Mouse (Mus musculus) CH12.LX (cell line): ENCODE results near the gene Kpnb1.

Experiments used
- CHD1 ChIP-seq: IDR thresholded peaks from 2 replicates; pipeline ENCODE4 v1.6.1; 2012; ENCODE audit warnings: low read depth, low read length, improper control_type of control experiment, inconsistent platforms
- CHD2 ChIP-seq: IDR thresholded peaks from 2 replicates; pipeline ENCODE4 v1.6.1; 2011; ENCODE audit warnings: low read length, improper control_type of control experiment
- CTCF ChIP-seq, 2 experiments: IDR thresholded peaks in 1 of 2; conservative IDR thresholded peaks in 1 of 2; 2 replicates each; pipeline ENCODE4 v1.5.1; 2011 to 2012; ENCODE audit warnings: low read depth in 2 of 2, low read length in 2 of 2, improper control_type of control experiment in 1 of 2, inconsistent platforms in 1 of 2, mild to moderate bottlenecking in 1 of 2, moderate library complexity in 1 of 2
- ELF1 ChIP-seq: IDR thresholded peaks from 2 replicates; pipeline ENCODE4 v1.6.1; 2014; ENCODE audit warnings: low read depth, mild to moderate bottlenecking, inconsistent platforms, low read length, improper control_type of control experiment
- ETS1 ChIP-seq: conservative IDR thresholded peaks from 2 replicates; pipeline ENCODE4 v1.6.1; 2012; ENCODE audit warnings: low read depth, mild to moderate bottlenecking, inconsistent platforms, low read length, improper control_type of control experiment, moderate library complexity
- GABPA ChIP-seq: IDR thresholded peaks from 2 replicates; pipeline ENCODE4 v1.6.1; 2012; ENCODE audit warnings: low read depth, low read length, improper control_type of control experiment, inconsistent platforms; ENCODE audit not compliant: insufficient replicate concordance
- MAFK ChIP-seq: IDR thresholded peaks from 2 replicates; pipeline ENCODE4 v1.6.1; 2011; ENCODE audit warnings: low read length, improper control_type of control experiment; ENCODE audit not compliant: insufficient replicate concordance
- NRF1 ChIP-seq: IDR thresholded peaks from 2 replicates; pipeline ENCODE4 v1.6.1; 2014; ENCODE audit warnings: low read depth, mild to moderate bottlenecking, inconsistent platforms, low read length, improper control_type of control experiment, moderate library complexity
- POLR2A ChIP-seq: IDR thresholded peaks from 2 replicates; pipeline ENCODE4 v1.6.1; 2011; ENCODE audit warnings: low read depth, mild to moderate bottlenecking, improper control_type of control experiment, low read length
- POLR2AphosphoS2 ChIP-seq: IDR thresholded peaks from 2 replicates; pipeline ENCODE4 v1.6.1; 2011; ENCODE audit warnings: low read depth, low read length, improper control_type of control experiment
- SMC3 ChIP-seq: IDR thresholded peaks from 2 replicates; pipeline ENCODE4 v1.6.1; 2011; ENCODE audit warnings: low read depth, low read length, improper control_type of control experiment
- ZC3H11A ChIP-seq: IDR thresholded peaks from 2 replicates; pipeline ENCODE4 v1.6.1; 2012; ENCODE audit warnings: low read depth, mild to moderate bottlenecking, inconsistent platforms, low read length, improper control_type of control experiment

DNA sequence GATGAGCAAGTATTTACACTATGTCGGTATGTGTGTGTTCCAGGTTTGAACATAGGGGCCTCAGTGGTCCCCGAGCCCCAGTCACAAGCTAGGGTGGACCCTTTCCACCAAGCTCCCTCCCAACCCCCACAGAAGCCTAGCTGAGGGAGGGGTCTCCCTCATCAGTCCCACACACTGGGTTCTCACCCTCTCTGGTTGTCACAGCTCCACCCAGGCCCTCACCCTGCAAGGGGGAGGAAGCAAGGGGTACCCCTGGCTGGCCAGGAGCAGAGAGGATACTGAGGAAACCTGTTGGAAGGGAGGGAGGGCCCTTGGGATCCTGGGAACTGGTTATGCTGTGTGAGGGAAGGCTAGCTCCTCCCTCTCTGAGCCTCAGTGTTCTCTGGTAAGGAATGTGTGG lies 42.4 kb downstream of the Kpnb1 start:
- TF ChIP-seq GABPA (no peak), NRF1 (no peak), CTCF (conservative IDR thresholded peaks at IDR 0.05 in 1 of 2, IDR thresholded peaks at IDR 0.05 in 1 of 2; ENCODE audit: low read depth in 2 of 2, low read length in 2 of 2) (no peak), POLR2A (no peak), ETS1 (no peak), CHD1 (no peak), MAFK (no peak), CHD2 (no peak), ZC3H11A (no peak), ELF1 (no peak), SMC3 (no peak), POLR2AphosphoS2 (no peak)
